Mouse (Mus musculus) adrenal gland, adult (tissue): ENCODE results near the gene Adad1.

Experiments used
- DNase-seq, 2 experiments: peaks; one replicate each; pipeline ENCODE4 v3.0.0; 2022 to 2023; ENCODE audit warnings: low spot score in 1 of 2; ENCODE audit not compliant: inconsistent age in 2 of 2

The Adad1 gene

GRCm38 (mm10) chr3:37161096-37161495 is 97.8 kb downstream of the Adad1 start:
- DNase-seq, result no peak

- no peak for DNase-seq
These were observed 106.0 kb downstream of the Adad1 start for GRCm38 (mm10) chr3:37169283-37169682.
